Mouse (Mus musculus) skeletal muscle tissue, postnatal 0 days (tissue): Measurements from ENCODE around the gene Eml1. TPM values are rescaled to one million over a fixed set of nuclear protein-coding genes. Genes with fewer than 3 reads are reported as not detected.

Experiments used
- polyA plus RNA-seq: library from polyadenylated mRNA; unstranded; fragments of >200 nt; fragmentation: Nextera tagmentation; extraction: Ambion mirVana; gene quantifications from 2 replicates; pipeline ENCODE4 v1.2.1, GENCODE M21; 2015

The Eml1 gene
- polyA plus RNA-seq = 57.6 and 59.8 TPM in 2 replicates

GRCm38 (mm10) chr12:108370596-108371428, at the start of gene Eml1:
Gene Eml1, plus strand, starts transcription at chr12:108370957.

GRCm38 (mm10) chr12:108333895-108334445, 36.8 kb upstream of the Eml1 start, which contains the start of gene Cyp46a1:
Gene Cyp46a1, plus strand, starts transcription at chr12:108334381.

GRCm38 (mm10) chr12:108554120-108554841, 183.5 kb downstream of the Eml1 start, which contains the start of gene Evl:
Gene Evl, plus strand, starts transcription at chr12:108554720.

Other genes starting within 250 kb of the Eml1 start
- 85.8 and 87.8 TPM in 2 replicates for gene Setd3, start 191.6 kb upstream of the Eml1 start, polyA plus RNA-seq
- gene Ccnk, start 191.4 kb upstream of the Eml1 start, polyA plus RNA-seq = 2.3 TPM in 2 replicates
- 1.5 and 1.6 TPM in 2 replicates for gene Ccdc85c, start 95.5 kb upstream of the Eml1 start, polyA plus RNA-seq
- gene Hhipl1, start 64.7 kb upstream of the Eml1 start, polyA plus RNA-seq = 0.31 and 0.60 TPM in 2 replicates
- 2.1 and 2.5 TPM in 2 replicates for gene Cyp46a1, start 36.6 kb upstream of the Eml1 start, polyA plus RNA-seq
- gene Evl, start 183.8 kb downstream of the Eml1 start, polyA plus RNA-seq = 17.8 and 21.1 TPM in 2 replicates